Mouse (Mus musculus) kidney, postnatal 0 days (tissue): ENCODE measurements around the gene Itgb6. TPM values are rescaled to one million over a fixed set of nuclear protein-coding genes. Genes with fewer than 3 reads are reported as not detected.

Source experiments
- ATAC-seq: fragments of 200-750 bp; cut with Nextera tagmentation; replicated peaks from 2 replicates; pipeline ENCODE4 v1.8.0; 2017; ENCODE audit warnings: low read depth, moderate number of reproducible peaks, moderate TSS enrichment, moderate library complexity; ENCODE audit not compliant: low FRiP score
- DNase-seq: peaks from one replicate; pipeline ENCODE4 v3.0.0-alpha.2; 2016; ENCODE audit warnings: low spot score
- H3K27ac ChIP-seq: fragments of 300-500 bp; sonication (generic); 2 replicates; pipeline ENCODE4 v1.5.1; 2014; ENCODE audit warnings: mild to moderate bottlenecking
- H3K27me3 ChIP-seq: fragments of 300-500 bp; sonication (generic); 2 replicates; pipeline ENCODE4 v1.6.1; 2014; ENCODE audit warnings: low read length, mixed read lengths; ENCODE audit not compliant: insufficient read depth
- H3K36me3 ChIP-seq: fragments of 300-500 bp; sonication (generic); 2 replicates; pipeline ENCODE4 v1.6.1; 2014; ENCODE audit warnings: low read length, mixed read lengths; ENCODE audit not compliant: insufficient read depth
- H3K4me1 ChIP-seq: fragments of 300-500 bp; sonication (generic); replicated peaks from 2 replicates; pipeline ENCODE4 v1.6.1; 2014; ENCODE audit warnings: antibody characterized with exemption, low read length, mixed read lengths; ENCODE audit not compliant: insufficient read depth
- H3K4me2 ChIP-seq: fragments of 300-500 bp; sonication (generic); 2 replicates; pipeline ENCODE4 v1.6.1; 2014; ENCODE audit warnings: mild to moderate bottlenecking, low read length, moderate library complexity, mixed read lengths
- H3K4me3 ChIP-seq: fragments of 300-500 bp; sonication (generic); replicated peaks from 2 replicates; pipeline ENCODE4 v1.5.1; 2014; ENCODE audit warnings: low read depth, low read length
- H3K9ac ChIP-seq: fragments of 300-500 bp; sonication (generic); 2 replicates; pipeline ENCODE4 v1.6.1; 2014; ENCODE audit warnings: low read depth, low read length
- H3K9me3 ChIP-seq: fragments of 300-500 bp; sonication (generic); replicated peaks from 2 replicates; pipeline ENCODE4 v1.6.1; 2016; ENCODE audit warnings: low read length, inconsistent platforms, mixed read lengths
- CTCF ChIP-seq: IDR thresholded peaks from 2 replicates; pipeline ENCODE4 v1.5.1; 2016; ENCODE audit warnings: antibody characterized with exemption, low read depth, mild to moderate bottlenecking, moderate library complexity
- WGBS: fragments of 180-500 bp; shearing (Covaris S2); extraction: QIAGEN DNeasy Blood & Tissue Kit; methylation state at CpG from one replicate; pipeline ENCODE4 v1.1.7; 2014; 5-methylcytosine and 5-hydroxymethylcytosine counted together
- polyA plus RNA-seq: library from polyadenylated mRNA; unstranded; fragments of >200 nt; fragmentation: Nextera tagmentation; extraction: Ambion mirVana; gene quantifications from 2 replicates; pipeline ENCODE4 v1.2.1, GENCODE M21; 2015

Gene Itgb6
- polyA plus RNA-seq, 1 experiment from 2014 or later, result 28.8 TPM

DNA sequence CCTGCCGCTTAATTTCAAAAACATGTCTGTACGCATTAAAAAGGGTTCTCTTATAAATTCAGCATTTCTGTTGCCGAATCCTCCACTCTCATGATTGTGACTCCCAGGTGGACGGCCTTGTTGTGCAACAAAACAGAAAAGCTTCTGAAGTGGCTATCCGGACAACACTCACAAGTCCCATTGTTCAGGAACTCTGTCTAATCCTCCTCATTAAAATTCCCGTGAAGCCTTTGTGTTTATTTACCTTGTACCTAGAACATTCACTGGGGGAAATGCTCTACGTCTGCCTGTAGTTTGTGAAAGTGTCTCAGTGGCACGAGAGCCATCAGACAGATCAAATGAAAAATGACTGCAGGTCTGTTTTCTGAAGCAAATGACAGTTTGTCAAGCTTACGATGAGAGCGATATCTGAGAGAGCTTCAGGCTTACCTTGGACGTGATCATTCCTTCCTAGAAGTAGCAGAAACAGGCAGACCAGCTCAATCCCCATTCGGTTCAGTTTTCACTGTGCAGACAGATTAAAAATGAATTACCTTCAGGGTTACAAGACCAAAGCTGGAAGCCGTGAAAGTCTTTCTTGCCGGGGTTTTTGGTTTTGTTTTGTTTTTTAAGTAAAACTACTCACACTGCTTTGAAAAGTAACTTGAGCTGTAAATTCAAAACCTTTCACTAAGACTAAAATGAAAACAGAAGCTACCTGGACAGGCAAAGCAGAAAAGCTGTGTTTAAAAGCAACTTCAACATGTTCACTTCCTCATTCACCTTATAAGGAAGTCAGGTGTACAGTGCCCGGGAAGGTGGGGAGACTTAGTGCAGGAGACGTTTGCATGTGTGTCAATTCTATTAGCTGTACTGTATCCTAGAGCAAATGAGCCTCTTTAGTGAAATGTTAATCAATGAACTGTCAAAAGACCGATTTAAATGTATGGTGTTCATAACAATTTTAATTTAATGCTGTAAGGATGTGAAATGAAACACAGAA lies 49.2 kb downstream of the Itgb6 start:
- Histone ChIP-seq H3K27me3 (no peaks in the 10 kb centered on the region), H3K36me3 (no peaks in the 10 kb centered on the region), H3K9ac (0 out of 2 replicates have a peak overlapping the region, but pooled peaks have one; percentile 18), H3K4me2 (peak overlapping the region; percentile 41), H3K4me1 (no peaks in the 10 kb centered on the region), H3K27ac (peak overlapping the region; percentile 38), H3K9me3 (no peaks in the 10 kb centered on the region), H3K4me3 (peak overlapping the region; percentile 10; the same call in 1 of the 2 replicates)
- TF ChIP-seq CTCF, result no peak
- 36% methylated on average over 17 of the region's 17 CpGs for WGBS
- ATAC-seq (no peak), DNase-seq (peak; percentile 37)

DNA sequence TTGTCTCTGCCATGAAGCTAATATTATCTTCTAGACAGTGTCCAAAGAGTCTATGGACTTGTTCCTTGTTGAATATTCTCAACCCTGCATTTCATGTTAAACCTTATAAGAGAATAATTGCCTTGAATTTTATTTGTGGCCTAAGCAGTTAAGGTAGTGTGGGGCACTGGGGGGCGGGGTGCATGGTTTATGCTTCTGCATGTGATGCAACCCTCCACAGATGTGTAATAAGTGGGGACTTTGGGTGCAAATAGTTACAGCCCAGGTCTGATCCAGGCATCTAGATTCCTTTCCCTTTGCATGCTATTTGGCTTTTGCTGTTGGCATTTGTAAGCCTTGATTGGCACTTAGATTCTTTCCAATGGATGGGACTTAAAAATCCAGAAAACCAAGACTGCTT lies 51.2 kb downstream of the Itgb6 start:
- DNase-seq (no peak), ATAC-seq (no peak)
- 100% methylated on average over 1 of the region's 1 CpGs for WGBS
- Histone ChIP-seq H3K27ac (no peak overlapping the region), H3K4me2 (no peak overlapping the region), H3K9me3 (no peaks in the 10 kb centered on the region), H3K27me3 (no peaks in the 10 kb centered on the region), H3K36me3 (no peaks in the 10 kb centered on the region), H3K9ac (no peak overlapping the region), H3K4me1 (no peaks in the 10 kb centered on the region), H3K4me3 (no peak overlapping the region)
- TF ChIP-seq CTCF, result no peak

DNA sequence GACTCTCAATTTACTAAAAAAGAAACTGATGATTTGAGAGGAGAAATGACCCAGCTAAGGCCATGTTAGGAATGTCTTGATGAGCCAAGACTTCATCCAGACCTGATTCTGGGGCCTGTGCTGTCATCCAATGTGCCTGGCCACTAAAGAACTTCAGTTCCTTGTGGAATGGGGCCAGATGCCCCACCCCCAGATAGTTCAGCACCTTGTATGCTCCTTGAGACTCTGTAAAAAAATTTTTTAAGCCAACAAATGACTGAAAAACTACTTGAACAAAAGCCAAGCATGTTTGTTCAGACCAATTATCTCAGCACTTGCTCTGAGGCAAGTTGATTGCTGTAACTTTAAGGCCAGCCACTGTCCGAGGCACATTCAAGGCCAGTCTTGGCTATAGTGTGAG lies 59.4 kb downstream of the Itgb6 start:
- H3K27me3 ChIP-seq, result no peaks in the 10 kb centered on the region
- no peak for DNase-seq

DNA sequence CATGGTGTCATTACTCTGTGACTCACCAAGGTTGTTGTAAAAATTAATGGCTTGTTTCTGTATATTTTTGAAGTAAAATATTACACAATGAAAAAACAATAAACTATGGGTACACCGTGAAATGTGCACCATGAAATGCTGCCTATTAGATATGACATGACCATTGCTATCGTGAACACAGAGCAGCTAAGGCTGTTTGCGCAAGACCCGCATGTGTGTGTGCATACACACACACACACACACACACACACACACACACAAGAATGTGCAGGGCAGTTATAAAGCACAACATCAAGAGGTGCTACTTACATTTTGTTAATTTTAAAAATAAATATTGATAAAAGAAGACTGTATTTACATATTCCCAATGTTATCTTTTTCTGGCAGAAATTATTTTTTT lies 62.5 kb downstream of the Itgb6 start:
- Histone ChIP-seq H3K4me1 (no peaks in the 10 kb centered on the region), H3K9me3 (no peaks in the 10 kb centered on the region), H3K4me3 (no peak overlapping the region), H3K4me2 (no peak overlapping the region), H3K9ac (no peak overlapping the region), H3K27me3 (no peaks in the 10 kb centered on the region), H3K36me3 (no peaks in the 10 kb centered on the region), H3K27ac (no peak overlapping the region)
- DNase-seq (no peak), ATAC-seq (no peak)
- TF ChIP-seq CTCF, result no peak
- 84% methylated on average over 4 of the region's 4 CpGs for WGBS

More for the DNA sequence above, 59.4 kb downstream of the Itgb6 start:
- no peak overlapping the region for H3K4me2 ChIP-seq
- TF ChIP-seq CTCF, result no peak
- H3K27ac ChIP-seq, result no peak overlapping the region
- no peaks in the 10 kb centered on the region for H3K4me1 ChIP-seq
- no peaks in the 10 kb centered on the region for H3K36me3 ChIP-seq
- H3K9me3 ChIP-seq, result no peaks in the 10 kb centered on the region
- 80% methylated on average over 1 of the region's 1 CpGs for WGBS
- H3K4me3 ChIP-seq, result no peak overlapping the region
- no peak overlapping the region for H3K9ac ChIP-seq
- no peak for ATAC-seq

DNA sequence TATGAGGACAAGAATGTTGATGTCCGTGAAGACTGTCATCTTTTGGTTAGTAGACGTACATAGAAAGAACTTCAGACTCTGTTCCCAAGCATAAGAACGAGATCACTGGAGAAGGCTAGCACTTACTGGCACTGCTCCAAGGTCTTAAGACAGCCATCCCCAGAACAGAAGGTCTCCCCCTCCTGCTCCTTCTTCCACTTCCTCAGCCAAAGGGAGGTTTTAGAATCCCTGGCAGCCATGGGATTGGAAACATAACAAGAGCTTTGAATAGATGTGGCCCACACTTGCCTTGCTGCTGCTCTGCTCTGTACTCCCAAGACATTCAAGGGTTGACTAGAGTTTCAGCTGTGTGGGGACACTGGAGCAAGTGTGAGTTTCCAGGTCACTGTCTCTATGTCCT lies 63.5 kb downstream of the Itgb6 start:
- ATAC-seq, result no peak
- Histone ChIP-seq H3K4me2 (no peak overlapping the region), H3K36me3 (no peaks in the 10 kb centered on the region), H3K9me3 (no peaks in the 10 kb centered on the region), H3K27me3 (no peaks in the 10 kb centered on the region), H3K4me3 (no peak overlapping the region), H3K4me1 (no peaks in the 10 kb centered on the region), H3K27ac (no peak overlapping the region), H3K9ac (no peak overlapping the region)
- WGBS, result 61% methylated on average over 3 of the region's 3 CpGs
- peak; percentile 54 for DNase-seq
- no peak for TF ChIP-seq CTCF

DNA sequence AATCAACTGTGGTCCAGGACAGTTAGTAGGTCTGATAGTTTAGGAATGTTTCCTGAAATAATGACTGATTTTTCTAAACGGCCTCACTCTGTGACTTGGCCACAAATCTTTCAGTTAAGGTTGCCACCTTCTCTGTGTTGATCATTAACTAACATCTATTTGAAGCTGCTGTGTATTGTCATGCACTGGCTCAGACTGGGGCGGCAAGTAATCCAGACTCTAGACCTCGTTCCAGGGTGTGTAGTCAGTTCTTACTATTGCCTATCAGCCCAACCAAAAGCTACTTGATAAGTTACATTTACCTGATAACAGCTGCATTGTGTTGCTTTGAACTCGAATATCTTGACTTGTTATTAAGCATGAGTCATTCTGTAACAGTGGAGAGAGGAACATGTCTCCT lies 67.6 kb downstream of the Itgb6 start:
- no peaks in the 10 kb centered on the region for H3K27me3 ChIP-seq
- H3K9ac ChIP-seq, result no peak overlapping the region
- DNase-seq (no peak), ATAC-seq (no peak)
- 50% methylated on average over 4 of the region's 4 CpGs for WGBS
- H3K9me3 ChIP-seq, result no peaks in the 10 kb centered on the region
- H3K27ac ChIP-seq, result no peak overlapping the region
- no peak for TF ChIP-seq CTCF
- H3K4me1 ChIP-seq, result no peaks in the 10 kb centered on the region
- H3K4me2 ChIP-seq, result no peak overlapping the region
- H3K4me3 ChIP-seq, result no peak overlapping the region
- no peaks in the 10 kb centered on the region for H3K36me3 ChIP-seq
